Mouse (Mus musculus) hematopoietic stem cell, adult 5-6 weeks (primary cell): ENCODE data around the gene Tnfsf8. TPM values are rescaled to one million over a fixed set of nuclear protein-coding genes. Genes with fewer than 3 reads are reported as not detected.

ENCODE experiments used
- ATAC-seq, 2 experiments: fragments of 125-278 bp in 1 of 2; replicated peaks in 1 of 2; 2 replicates each; pipeline ENCODE4 v1.8.0; 2016 to 2017; ENCODE audit warnings: inconsistent platforms in 2 of 2, mild to moderate bottlenecking in 2 of 2, moderate number of reproducible peaks in 2 of 2, low read depth in 1 of 2, moderate TSS enrichment in 1 of 2; ENCODE audit not compliant: low FRiP score in 2 of 2, poor library complexity in 2 of 2, severe bottlenecking in 2 of 2, insufficient read depth in 1 of 2, low TSS enrichment in 1 of 2
- total RNA-seq: library from RNA; stranded (forward); fragments of 172-1452, 232-1000 nt; gene quantifications from 2 replicates; pipeline ENCODE4 v1.2.3, GENCODE M21; 2017

The Tnfsf8 gene
- total RNA-seq, 1 experiment from 2014 or later = 1.8 TPM

- ATAC-seq = no peak
Measured at GRCm38 (mm10) chr4:63850082-63850481, 11.1 kb downstream of the Tnfsf8 start.

DNA sequence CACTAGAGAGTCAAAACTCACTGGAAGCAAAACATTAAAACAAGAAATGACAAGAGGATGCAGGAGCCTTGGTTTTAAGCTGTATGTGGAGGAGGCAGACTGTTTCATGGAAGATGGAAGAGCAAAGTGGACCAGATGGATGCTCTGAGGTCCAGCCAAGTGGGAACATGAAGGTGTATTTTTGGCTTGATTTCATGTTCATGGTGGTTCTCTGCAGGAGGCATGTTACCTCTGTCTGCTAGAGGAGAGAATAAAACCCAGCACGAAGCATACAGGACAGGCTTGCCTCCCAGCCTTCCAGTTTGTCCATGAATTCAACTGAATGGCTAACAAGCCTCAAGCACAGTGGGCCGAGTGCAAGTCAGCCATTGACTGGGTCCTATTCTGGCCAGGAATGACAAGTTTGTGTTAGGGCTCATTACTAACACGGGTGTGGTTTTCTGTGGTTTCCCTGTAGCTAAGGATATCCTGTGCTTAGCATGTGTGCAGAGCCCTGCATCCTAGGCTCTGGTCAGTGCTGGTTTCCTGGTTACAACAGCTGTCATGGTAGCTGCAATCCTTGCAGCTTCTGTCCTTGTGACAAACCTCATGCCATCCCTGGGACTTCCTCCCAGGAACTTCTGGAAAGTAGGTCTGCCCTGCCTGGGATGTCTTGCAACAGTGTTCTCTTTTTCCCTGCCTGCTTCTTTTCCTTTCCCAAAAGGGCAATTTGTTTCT, 14.1 kb downstream of the Tnfsf8 start:
- ATAC-seq = peak; percentile 90 to 91

DNA sequence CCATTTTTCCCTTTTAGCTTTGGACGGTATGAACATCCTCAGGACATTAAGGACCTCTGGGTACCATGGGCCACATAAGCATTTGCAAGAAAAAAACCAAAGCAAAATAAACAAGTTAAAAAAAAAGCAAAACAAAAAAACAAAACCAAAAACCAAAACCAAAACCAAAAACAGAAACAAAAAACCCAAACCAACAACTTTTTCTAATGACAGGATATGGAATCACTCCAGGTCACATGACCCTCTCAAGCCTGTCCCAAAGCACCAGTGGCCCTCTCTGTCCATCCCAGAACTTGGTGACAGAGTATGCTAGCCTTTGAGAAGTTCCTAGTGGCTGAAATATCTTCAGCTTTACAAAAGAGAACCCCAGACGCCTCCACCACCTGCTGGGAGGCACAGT, 15.4 kb downstream of the Tnfsf8 start:
- ATAC-seq = no peak

DNA sequence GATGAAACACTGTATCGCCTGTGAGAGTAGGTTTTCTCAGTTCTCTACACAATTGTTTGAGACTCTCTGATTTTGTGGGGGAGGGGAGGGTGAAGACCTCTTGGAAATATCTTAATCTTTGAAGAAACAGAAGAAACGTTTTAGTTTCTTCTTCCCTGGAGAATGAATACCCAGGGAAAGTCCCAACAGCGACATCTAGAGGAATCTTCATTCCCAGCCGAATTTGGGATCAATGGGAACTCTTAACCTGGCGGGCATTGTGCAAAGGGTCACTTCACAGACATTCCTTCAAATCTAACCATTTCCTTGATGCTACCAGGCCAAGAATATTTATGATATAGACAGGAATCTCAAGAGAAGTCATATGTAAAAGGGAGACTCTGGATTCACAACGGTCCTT, 17.2 kb downstream of the Tnfsf8 start:
- no peak for ATAC-seq

DNA sequence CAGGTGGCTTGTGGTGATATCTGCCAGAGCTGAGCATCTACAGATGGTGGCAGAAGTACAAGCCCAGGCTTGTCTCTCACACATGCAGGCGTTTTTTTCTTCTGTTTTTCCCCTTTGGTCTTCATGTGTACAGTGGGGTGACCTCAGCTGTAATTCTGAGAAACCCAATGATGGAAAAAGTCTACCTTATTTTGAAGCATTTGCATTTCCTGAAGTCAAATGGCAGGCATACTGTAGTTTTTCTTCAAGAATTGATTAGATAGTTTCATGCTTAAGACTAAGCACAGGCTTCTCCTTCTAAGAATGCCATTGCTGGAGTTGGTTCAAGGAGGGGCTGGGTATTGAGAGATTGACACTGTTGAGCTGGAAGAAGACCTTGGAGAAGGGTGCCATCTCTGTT, 18.9 kb downstream of the Tnfsf8 start:
- ATAC-seq = no peak

DNA sequence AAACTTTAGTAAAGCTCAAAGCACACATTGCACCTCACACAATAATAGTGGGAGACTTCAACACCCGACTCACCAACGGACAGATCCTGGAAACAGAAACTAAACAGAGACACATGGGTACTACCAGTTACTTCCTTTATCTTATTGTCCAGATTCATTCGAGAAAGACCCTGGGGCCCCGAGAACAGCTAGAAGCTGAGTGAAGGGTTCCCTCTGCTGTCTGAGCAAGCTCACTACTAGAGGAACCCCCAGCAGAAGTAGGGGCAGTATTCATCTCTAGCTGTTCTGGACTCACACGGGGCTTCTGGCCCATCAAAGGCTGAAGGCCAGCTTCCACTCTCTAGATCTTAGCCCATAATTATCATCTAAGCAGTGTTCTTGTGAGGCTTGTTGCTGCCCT, 20.7 kb downstream of the Tnfsf8 start:
- peak; percentile 96 to 99 for ATAC-seq

- ATAC-seq = peak; percentile 94 to 96
Measured at GRCm38 (mm10) chr4:63823136-63823535, 38.0 kb downstream of the Tnfsf8 start.

DNA sequence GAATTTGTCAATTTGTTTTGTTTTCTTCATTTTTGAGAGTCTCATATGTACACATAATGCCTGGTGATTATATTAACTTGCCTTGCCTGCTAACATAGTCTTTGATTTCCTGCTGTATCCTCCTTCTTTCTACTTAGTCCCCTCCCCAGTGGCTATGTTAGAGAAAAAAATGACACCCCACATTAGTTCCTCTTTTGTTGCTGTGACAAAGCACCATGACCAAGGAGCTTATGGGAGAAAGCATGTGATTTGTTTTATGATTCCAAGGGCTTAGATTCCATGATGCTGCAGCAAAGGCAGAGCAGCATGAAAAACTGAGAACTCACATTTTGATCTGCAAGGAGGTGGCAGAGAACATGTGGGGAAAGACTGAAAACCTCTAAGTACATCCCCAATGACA, 43.6 kb downstream of the Tnfsf8 start:
- peak; percentile 86 to 95 for ATAC-seq

GRCm38 (mm10) chr4:63815668-63816067, 45.5 kb downstream of the Tnfsf8 start:
- ATAC-seq = peak; percentile 45 to 70; a peak in 2 of 4 replicates

DNA sequence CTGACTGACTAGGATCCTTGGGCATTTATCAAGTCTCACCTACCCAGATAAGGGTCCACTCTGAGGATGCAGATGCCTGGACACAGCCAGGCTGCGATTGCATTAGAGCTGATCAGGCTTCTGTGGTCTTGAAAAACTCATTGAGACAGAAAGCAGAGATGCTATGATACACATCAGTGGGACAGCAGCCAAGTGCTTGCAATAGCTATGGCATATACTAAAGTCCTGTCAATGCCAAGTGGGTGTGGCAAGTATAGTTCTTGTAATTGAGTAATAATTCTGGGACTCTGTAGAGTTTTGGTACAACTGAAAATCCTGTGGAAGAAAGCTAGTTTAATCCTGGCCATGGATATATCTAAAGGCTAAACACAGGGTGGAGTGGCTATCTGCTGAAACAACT, 63.1 kb downstream of the Tnfsf8 start:
- no peak for ATAC-seq

- no peak for ATAC-seq
Measured at GRCm38 (mm10) chr4:63796527-63796926, 64.6 kb downstream of the Tnfsf8 start.

GRCm38 (mm10) chr4:63792328-63792727, 68.8 kb downstream of the Tnfsf8 start:
- no peak for ATAC-seq

DNA sequence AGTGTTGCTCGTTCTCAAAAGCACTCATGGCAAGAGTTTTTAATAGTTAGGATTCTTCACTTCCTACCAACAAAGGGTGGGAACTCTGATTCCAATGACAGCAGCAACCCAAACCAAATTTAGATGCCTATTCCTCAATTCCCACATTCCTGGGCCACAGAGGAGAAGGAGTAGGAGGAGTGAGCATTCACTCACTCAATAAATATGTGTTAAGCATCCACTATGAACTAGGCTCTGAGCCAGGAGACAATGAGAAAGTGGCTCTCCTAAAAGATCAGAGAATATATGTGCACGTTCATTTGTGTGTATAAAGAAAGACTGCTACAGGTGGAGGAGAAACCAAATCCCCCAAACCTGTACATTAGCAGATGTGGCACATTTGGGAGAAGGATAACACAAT, 75.7 kb downstream of the Tnfsf8 start:
- no peak for ATAC-seq

GRCm38 (mm10) chr4:63783826-63784225, 77.3 kb downstream of the Tnfsf8 start:
- ATAC-seq = no peak

DNA sequence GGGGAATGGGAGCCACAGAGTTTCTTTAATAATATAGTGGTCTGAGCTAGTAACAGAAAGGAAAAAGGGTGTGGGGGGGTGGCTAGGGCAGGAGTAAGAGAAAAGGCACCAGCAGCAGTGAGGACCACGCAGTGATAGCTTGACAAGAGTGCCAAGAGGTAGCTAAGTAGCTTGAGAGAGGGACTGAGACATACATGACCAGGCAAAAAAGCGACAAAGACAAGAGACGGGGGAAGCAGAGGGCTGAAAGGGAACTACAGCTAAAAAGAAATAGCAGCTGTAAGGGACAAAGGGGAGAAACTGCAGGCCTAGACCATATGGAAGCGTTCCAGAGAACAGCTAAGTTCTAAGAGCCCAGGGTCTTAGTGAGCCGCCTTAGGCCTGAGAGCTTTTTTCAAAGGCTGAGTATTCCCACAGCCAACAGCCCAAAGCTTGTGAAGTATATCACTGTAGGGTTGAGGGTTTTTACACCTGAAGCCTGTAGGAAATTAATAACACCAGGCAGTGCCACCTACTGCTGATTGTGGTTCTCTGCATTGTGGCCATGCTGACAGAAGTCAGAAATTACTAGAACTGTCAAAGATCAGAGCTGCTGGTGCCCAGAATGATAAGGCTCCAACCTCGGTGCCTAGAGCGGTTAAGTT, 78.1 kb downstream of the Tnfsf8 start:
- ATAC-seq = peak; percentile 53 to 80

Other genes starting within 250 kb of the Tnfsf8 start
- gene Tex48, start 238.9 kb downstream of the Tnfsf8 start, total RNA-seq = not detected in 2 replicates
- not detected in 2 replicates for gene Gm11214, start 198.0 kb downstream of the Tnfsf8 start, total RNA-seq
- gene Tnfsf15, start 116.2 kb downstream of the Tnfsf8 start, total RNA-seq = not detected in 2 replicates
- gene Tnc, start 185.7 kb upstream of the Tnfsf8 start, total RNA-seq = 0.13 and 0.55 TPM in 2 replicates